Mouse (Mus musculus) CH12.LX (cell line): Measurements from ENCODE around the gene Ppp2r5c.

Experiments
- CTCF ChIP-seq, 2 experiments: IDR thresholded peaks in 1 of 2; conservative IDR thresholded peaks in 1 of 2; 2 replicates each; pipeline ENCODE4 v1.5.1; 2011 to 2012; ENCODE audit warnings: low read depth in 2 of 2, low read length in 2 of 2, improper control_type of control experiment in 1 of 2, inconsistent platforms in 1 of 2, mild to moderate bottlenecking in 1 of 2, moderate library complexity in 1 of 2
- MAX ChIP-seq: IDR thresholded peaks from 2 replicates; pipeline ENCODE4 v1.6.1; 2011; ENCODE audit warnings: low read length, improper control_type of control experiment
- MXI1 ChIP-seq: IDR thresholded peaks from 2 replicates; pipeline ENCODE4 v1.6.1; 2011; ENCODE audit warnings: mild to moderate bottlenecking, low read depth, low read length, improper control_type of control experiment
- POLR2A ChIP-seq: IDR thresholded peaks from 2 replicates; pipeline ENCODE4 v1.6.1; 2011; ENCODE audit warnings: low read depth, mild to moderate bottlenecking, improper control_type of control experiment, low read length
- USF1 ChIP-seq: IDR thresholded peaks from 2 replicates; pipeline ENCODE4 v1.6.1; 2014; ENCODE audit warnings: low read depth, mild to moderate bottlenecking, inconsistent platforms, low read length, improper control_type of control experiment

DNA sequence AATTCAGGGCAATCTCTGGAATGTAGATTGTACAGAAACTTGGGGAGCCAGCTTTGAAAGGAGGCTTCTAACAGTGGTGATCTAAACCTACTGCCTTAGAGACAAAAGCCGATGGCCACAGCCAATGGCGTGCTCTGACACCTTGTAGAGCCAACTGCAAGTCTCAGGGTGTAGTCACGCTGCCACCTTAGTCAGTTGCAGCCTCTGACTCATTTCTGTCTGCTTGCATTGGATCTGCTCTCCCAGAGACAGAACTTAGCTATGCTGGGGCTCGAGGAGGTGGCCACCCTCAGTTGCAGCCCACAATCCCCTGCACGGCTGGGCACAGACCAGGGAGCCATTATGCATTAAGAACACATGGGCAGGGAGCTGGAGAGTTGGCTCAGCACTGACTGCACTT, 106.4 kb downstream of the Ppp2r5c start:
- TF ChIP-seq MXI1 (no peak), CTCF (conservative IDR thresholded peaks at IDR 0.05 in 1 of 2, IDR thresholded peaks at IDR 0.05 in 1 of 2; ENCODE audit: low read depth in 2 of 2, low read length in 2 of 2) (no peak), POLR2A (no peak), MAX (no peak), USF1 (no peak)
